Mouse (Mus musculus) forebrain, embryonic 11.5 days (tissue): ENCODE data around the gene Cyp4v3. TPM values are rescaled to one million over a fixed set of nuclear protein-coding genes. Genes with fewer than 3 reads are reported as not detected.

ENCODE experiments used
- ATAC-seq: fragments of 200-750 bp; cut with Nextera tagmentation; replicated peaks from 2 replicates; pipeline ENCODE4 v1.8.0; 2017; ENCODE audit warnings: moderate TSS enrichment; ENCODE audit not compliant: low FRiP score
- DNase-seq: peaks from one replicate; pipeline ENCODE4 v3.0.0-alpha.2; 2017; ENCODE audit warnings: low spot score
- H3K27ac ChIP-seq: fragments of 300-500 bp; sonication (generic); 2 replicates; pipeline ENCODE4 v1.5.1; 2014; ENCODE audit warnings: low read depth, low read length
- H3K27me3 ChIP-seq: fragments of 300-500 bp; sonication (generic); 2 replicates; pipeline ENCODE4 v1.6.1; 2014; ENCODE audit warnings: mild to moderate bottlenecking, low read length, mixed read lengths; ENCODE audit not compliant: control insufficient read depth, insufficient read depth
- H3K36me3 ChIP-seq: fragments of 300-500 bp; sonication (generic); 2 replicates; pipeline ENCODE4 v1.6.1; 2014; ENCODE audit warnings: mild to moderate bottlenecking, low read length, moderate library complexity, mixed read lengths; ENCODE audit not compliant: control insufficient read depth, insufficient read depth
- H3K4me1 ChIP-seq: fragments of 300-500 bp; sonication (generic); replicated peaks from 2 replicates; pipeline ENCODE4 v1.6.1; 2014; ENCODE audit warnings: low read length, mixed read lengths; ENCODE audit not compliant: control insufficient read depth, insufficient read depth
- H3K4me2 ChIP-seq: fragments of 300-500 bp; sonication (generic); 2 replicates; pipeline ENCODE4 v1.6.1; 2014; ENCODE audit warnings: low read depth, mild to moderate bottlenecking, low read length, moderate library complexity, mixed read lengths; ENCODE audit not compliant: severe bottlenecking
- H3K4me3 ChIP-seq: fragments of 300-500 bp; sonication (generic); 2 replicates; pipeline ENCODE4 v1.5.1; 2014; ENCODE audit warnings: low read depth, low read length
- H3K9ac ChIP-seq: fragments of 300-500 bp; sonication (generic); 2 replicates; pipeline ENCODE4 v1.6.1; 2014; ENCODE audit warnings: low read length
- H3K9me3 ChIP-seq: fragments of 300-500 bp; sonication (generic); 2 replicates; pipeline ENCODE4 v1.6.1; 2016; ENCODE audit warnings: low read length, mixed read lengths; ENCODE audit not compliant: control insufficient read depth
- WGBS: fragments of 180-500 bp; shearing (Covaris S2); extraction: QIAGEN DNeasy Blood & Tissue Kit; methylation state at CpG from one replicate; pipeline ENCODE4 v1.1.7; 2014; 5-methylcytosine and 5-hydroxymethylcytosine counted together
- polyA plus RNA-seq: library from polyadenylated mRNA; unstranded; fragments of >200 nt; fragmentation: Nextera tagmentation; extraction: Ambion mirVana; gene quantifications from 2 replicates; pipeline ENCODE4 v1.2.1, GENCODE M21; 2014

Cyp4v3 gene
- polyA plus RNA-seq: 0.69 and 1.6 TPM in 2 replicates

GRCm38 (mm10) chr8:45332685-45333409 lies at the start of gene Cyp4v3:
Cyp4v3 (minus strand) TSS chr8:45333216.
- no peak within 1 kb of the TSS for H3K27ac ChIP-seq
- under 1% methylated on average over 44 of the region's 44 CpGs for WGBS

GRCm38 (mm10) chr8:45381963-45382347 lies 48.9 kb upstream of the Cyp4v3 start, which contains the start of gene Fam149a:
Fam149a (minus strand) TSS chr8:45382291.
- peak within 1 kb of the TSS; percentile 61 for H3K9ac ChIP-seq
- no peaks in the 10 kb centered on the region for H3K27me3 ChIP-seq
- WGBS: 0% methylated on average over 6 of the region's 6 CpGs
- peaks cover 14% of the 10 kb centered on the region; the same call in 1 of the 2 replicates for H3K4me1 ChIP-seq
- DNase-seq: peak; percentile 74
- peak within 1 kb of the TSS; percentile 92 for H3K4me2 ChIP-seq
- H3K9me3 ChIP-seq: no peaks in the 10 kb centered on the region
- peak; percentile 85 for ATAC-seq
- no peaks in the 10 kb centered on the region for H3K36me3 ChIP-seq
- peak within 1 kb of the TSS; percentile 40 for H3K4me3 ChIP-seq
- H3K27ac ChIP-seq: no peak within 1 kb of the TSS

More at GRCm38 (mm10) chr8:45332685-45333409, at the start of gene Cyp4v3:
- ATAC-seq: peak; percentile 75
- DNase-seq: peak; percentile 78
- H3K9ac ChIP-seq: peak within 1 kb of the TSS; percentile 67
- no peaks in the 10 kb centered on the region for H3K36me3 ChIP-seq
- H3K4me1 ChIP-seq: no peaks in the 10 kb centered on the region
- peak within 1 kb of the TSS; percentile 62 for H3K4me3 ChIP-seq
- no peaks in the 10 kb centered on the region for H3K9me3 ChIP-seq
- H3K4me2 ChIP-seq: peak within 1 kb of the TSS; percentile 91
- H3K27me3 ChIP-seq: peaks cover 2% of the 10 kb centered on the region; the same call in 1 of the 2 replicates

GRCm38 (mm10) chr8:45381075-45381962 lies 48.3 kb upstream of the Cyp4v3 start:
- Histone ChIP-seq H3K4me2 (peak overlapping the region; percentile 92), H3K9me3 (no peaks in the 10 kb centered on the region), H3K4me3 (peak overlapping the region; percentile 40), H3K27ac (no peak overlapping the region), H3K27me3 (no peaks in the 10 kb centered on the region), H3K36me3 (no peaks in the 10 kb centered on the region), H3K9ac (peak overlapping the region; percentile 61), H3K4me1 (peaks cover 14% of the 10 kb centered on the region; the same call in 1 of the 2 replicates)
- ATAC-seq (peak; percentile 65), DNase-seq (peak; percentile 54)
- WGBS: 1% methylated on average over 38 of the region's 38 CpGs

- 11% methylated on average over 4 of the region's 4 CpGs for WGBS
- H3K9ac ChIP-seq: no peak overlapping the region; the same call in 1 of the 2 replicates
- H3K9me3 ChIP-seq: no peaks in the 10 kb centered on the region
- H3K36me3 ChIP-seq: no peaks in the 10 kb centered on the region
- H3K4me3 ChIP-seq: no peak overlapping the region
- H3K27ac ChIP-seq: no peak overlapping the region
- no peaks in the 10 kb centered on the region for H3K27me3 ChIP-seq
- peak overlapping the region; percentile 92; the same call in 1 of the 2 replicates for H3K4me2 ChIP-seq
- ATAC-seq: no peak
- no peak for DNase-seq
- peaks cover 14% of the 10 kb centered on the region; the same call in 1 of the 2 replicates for H3K4me1 ChIP-seq
Measured at GRCm38 (mm10) chr8:45380598-45380997, 47.6 kb upstream of the Cyp4v3 start.

GRCm38 (mm10) chr8:45374071-45374470 lies 41.1 kb upstream of the Cyp4v3 start:
- no peak for ATAC-seq
- H3K27ac ChIP-seq: no peak overlapping the region
- no peak overlapping the region for H3K4me2 ChIP-seq
- H3K4me3 ChIP-seq: no peak overlapping the region
- H3K4me1 ChIP-seq: no peaks in the 10 kb centered on the region
- DNase-seq: no peak
- no peaks in the 10 kb centered on the region for H3K9me3 ChIP-seq
- H3K36me3 ChIP-seq: no peaks in the 10 kb centered on the region
- H3K27me3 ChIP-seq: no peaks in the 10 kb centered on the region
- H3K9ac ChIP-seq: no peak overlapping the region
- WGBS: 86% methylated on average over 3 of the region's 3 CpGs

- Histone ChIP-seq H3K27ac (no peak overlapping the region), H3K9ac (no peak overlapping the region), H3K36me3 (no peaks in the 10 kb centered on the region), H3K27me3 (no peaks in the 10 kb centered on the region), H3K4me2 (no peak overlapping the region), H3K9me3 (no peaks in the 10 kb centered on the region), H3K4me1 (no peaks in the 10 kb centered on the region), H3K4me3 (no peak overlapping the region)
- DNase-seq (no peak), ATAC-seq (no peak)
- 100% methylated on average over 1 of the region's 1 CpGs for WGBS
Measured at GRCm38 (mm10) chr8:45367154-45367553, 34.1 kb upstream of the Cyp4v3 start.

GRCm38 (mm10) chr8:45363220-45363619 lies 30.2 kb upstream of the Cyp4v3 start:
- DNase-seq (no peak), ATAC-seq (no peak)
- Histone ChIP-seq H3K9me3 (no peaks in the 10 kb centered on the region), H3K4me3 (no peak overlapping the region), H3K4me2 (no peak overlapping the region), H3K27me3 (no peaks in the 10 kb centered on the region), H3K4me1 (no peaks in the 10 kb centered on the region; the same call in 1 of the 2 replicates), H3K36me3 (no peaks in the 10 kb centered on the region), H3K27ac (no peak overlapping the region), H3K9ac (no peak overlapping the region)
- 89% methylated on average over 1 of the region's 1 CpGs for WGBS

- no peak overlapping the region for H3K9ac ChIP-seq
- no peak for ATAC-seq
- WGBS: 55% methylated on average over 6 of the region's 6 CpGs
- H3K4me3 ChIP-seq: no peak overlapping the region
- no peaks in the 10 kb centered on the region for H3K36me3 ChIP-seq
- H3K27ac ChIP-seq: no peak overlapping the region
- DNase-seq: no peak
- H3K27me3 ChIP-seq: no peaks in the 10 kb centered on the region
- H3K4me1 ChIP-seq: no peaks in the 10 kb centered on the region; the same call in 1 of the 2 replicates
- no peak overlapping the region for H3K4me2 ChIP-seq
- no peaks in the 10 kb centered on the region for H3K9me3 ChIP-seq
Measured at GRCm38 (mm10) chr8:45362323-45362722, 29.3 kb upstream of the Cyp4v3 start.
